Mouse (Mus musculus) T-helper 17 cell (primary cell): ENCODE results near the gene Shld2.
"Not testable (repeated sequence)": the region's sequence is repeated elsewhere in the genome, so short reads cannot be mapped to it uniquely, and the experiment has no call there.

Experiments
- in situ Hi-C, 2 experiments: fragments of 300-600 bp; cut with MboI, MseI; formaldehyde crosslinking; loops; 1 replicate in 1 of 2; 2 replicates in 1 of 2; pipeline ENCODE4 v1.15.1; 2025; ENCODE audit warnings: high pct_unique_total_duplicates in 2 of 2

The Shld2 gene

GRCm38 (mm10) chr14:34323576-34324085, 13.3 kb upstream of the Shld2 start:
- in situ Hi-C loops, result no loop called here

GRCm38 (mm10) chr14:34318113-34318512, 7.8 kb upstream of the Shld2 start:
- in situ Hi-C loops, result no loop called here

- in situ Hi-C loops, result no loop called here
These were observed 7.1 kb upstream of the Shld2 start for GRCm38 (mm10) chr14:34317431-34317830.

GRCm38 (mm10) chr14:34316346-34316745, 6.1 kb upstream of the Shld2 start:
- in situ Hi-C loops, result no loop called here

- in situ Hi-C loops, result no loop called here
These were observed 4.5 kb upstream of the Shld2 start for GRCm38 (mm10) chr14:34314796-34315195.

GRCm38 (mm10) chr14:34314383-34314782, 4.1 kb upstream of the Shld2 start:
- in situ Hi-C loops, result not testable (repeated sequence)

- in situ Hi-C loops, result no loop called here
These were observed 3.3 kb upstream of the Shld2 start for GRCm38 (mm10) chr14:34313612-34314011.

- in situ Hi-C loops, result no loop called here
These were observed 2.2 kb upstream of the Shld2 start for GRCm38 (mm10) chr14:34312339-34313048.

- in situ Hi-C loops, result no loop called here
These were observed 1.4 kb upstream of the Shld2 start for GRCm38 (mm10) chr14:34311691-34312090.

GRCm38 (mm10) chr14:34311021-34311631, 833 bp upstream of the Shld2 start:
- in situ Hi-C loops, result no loop called here

- in situ Hi-C loops, result no loop called here
These were observed 423 bp downstream of the Shld2 start for GRCm38 (mm10) chr14:34309907-34310233.

GRCm38 (mm10) chr14:34309266-34309665, 1.0 kb downstream of the Shld2 start:
- in situ Hi-C loops, result no loop called here

GRCm38 (mm10) chr14:34303265-34303680, 7.0 kb downstream of the Shld2 start:
- in situ Hi-C loops, result no loop called here

- in situ Hi-C loops, result no loop called here
These were observed 7.5 kb downstream of the Shld2 start for GRCm38 (mm10) chr14:34302681-34303242.

- in situ Hi-C loops, result no loop called here
These were observed 11.2 kb downstream of the Shld2 start for GRCm38 (mm10) chr14:34298871-34299700.

- in situ Hi-C loops, result no loop called here
These were observed 12.7 kb downstream of the Shld2 start for GRCm38 (mm10) chr14:34297634-34298033.

- in situ Hi-C loops, result no loop called here
These were observed 13.3 kb downstream of the Shld2 start for GRCm38 (mm10) chr14:34297038-34297437.

GRCm38 (mm10) chr14:34296350-34296749, 13.9 kb downstream of the Shld2 start:
- in situ Hi-C loops, result no loop called here

GRCm38 (mm10) chr14:34293641-34294040, 16.7 kb downstream of the Shld2 start:
- in situ Hi-C loops, result no loop called here

GRCm38 (mm10) chr14:34290229-34290628, 20.1 kb downstream of the Shld2 start:
- in situ Hi-C loops, result no loop called here

- in situ Hi-C loops, result no loop called here
These were observed 20.9 kb downstream of the Shld2 start for GRCm38 (mm10) chr14:34289259-34290015.
